Mouse (Mus musculus) adrenal gland, adult 10 weeks (tissue): ENCODE measurements around the gene Casp8ap2. TPM values are rescaled to one million over a fixed set of nuclear protein-coding genes. Genes with fewer than 3 reads are reported as not detected.

Experiments used
- polyA plus RNA-seq: library from polyadenylated mRNA; stranded (reverse); fragments of 350-450 nt; fragmentation: Illumina TruSeq; extraction: RNeasy Lipid Tissue Mini Kit (QIAGEN cat#74804); gene quantifications from one replicate; pipeline ENCODE4 v1.2.3, GENCODE M21; 2014; ENCODE audit warnings: low read depth, low replicate concordance

Casp8ap2 gene
- polyA plus RNA-seq: 26.2 TPM

DNA sequence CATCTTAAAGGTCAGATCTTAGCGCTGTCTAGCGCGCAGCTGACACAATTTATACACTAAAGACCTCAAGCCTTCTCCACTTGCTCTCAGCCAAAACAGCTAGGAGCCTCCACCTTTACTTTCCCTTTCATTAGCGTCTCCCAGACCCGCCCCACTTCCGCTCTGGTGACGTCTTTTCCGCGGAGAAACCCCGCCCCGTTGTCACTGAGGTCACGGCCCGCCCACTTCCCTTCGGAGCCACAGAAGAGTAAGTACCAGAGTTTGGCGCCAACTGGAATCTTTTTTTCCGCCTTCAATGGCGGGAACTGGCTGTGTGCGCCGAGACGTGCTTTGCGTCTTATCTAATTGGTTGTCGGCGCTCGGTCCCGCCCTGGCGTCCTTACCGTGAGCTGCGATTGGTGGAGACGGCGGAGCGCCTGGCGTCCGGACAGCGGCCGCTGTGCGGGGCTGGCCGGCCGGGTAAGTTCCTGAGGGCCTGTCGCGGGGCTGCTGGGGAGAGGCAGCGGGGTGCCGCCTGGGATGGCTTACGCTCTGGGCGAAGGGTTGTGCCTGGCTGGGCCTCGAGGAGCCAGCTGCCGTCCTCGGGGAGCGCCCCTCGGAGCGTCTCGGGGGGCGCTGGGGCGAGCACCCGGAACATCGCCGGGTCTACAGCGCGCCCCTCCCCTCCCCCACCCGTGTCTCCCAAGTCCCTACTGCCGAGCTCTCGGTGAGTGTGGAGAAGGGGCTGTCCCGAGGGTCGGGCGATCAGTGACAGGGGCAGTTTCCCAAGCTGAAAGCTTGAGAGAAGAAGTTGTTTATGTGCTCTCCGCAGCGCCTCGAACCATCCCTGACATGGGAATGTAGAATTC is at the start of gene Casp8ap2:
Casp8ap2 (plus strand) TSS at position 418 of the 848 bp plus-strand sequence.

DNA sequence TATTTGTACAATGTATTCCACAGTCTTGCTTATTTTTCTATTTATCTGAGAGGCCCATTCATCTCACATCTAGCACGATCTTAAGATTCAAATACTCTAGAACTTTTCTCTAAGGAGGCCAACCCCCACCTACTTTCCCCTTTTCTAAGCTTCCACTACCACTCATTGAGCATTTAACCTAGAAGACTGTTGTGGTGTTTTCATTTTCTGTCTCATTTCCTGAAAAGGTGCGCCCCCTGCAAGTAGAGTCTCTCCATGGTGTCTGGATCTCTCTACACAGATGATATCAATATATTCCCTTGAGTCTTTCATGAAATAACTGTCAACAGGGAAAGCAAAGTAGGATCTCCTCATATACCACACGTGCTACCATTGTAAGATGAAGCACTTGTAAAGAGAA is 12.6 kb upstream of the Casp8ap2 start, which contains the start of gene Gja10:
Gja10 (minus strand) TSS at position 101 of the 400 bp plus-strand sequence.

DNA sequence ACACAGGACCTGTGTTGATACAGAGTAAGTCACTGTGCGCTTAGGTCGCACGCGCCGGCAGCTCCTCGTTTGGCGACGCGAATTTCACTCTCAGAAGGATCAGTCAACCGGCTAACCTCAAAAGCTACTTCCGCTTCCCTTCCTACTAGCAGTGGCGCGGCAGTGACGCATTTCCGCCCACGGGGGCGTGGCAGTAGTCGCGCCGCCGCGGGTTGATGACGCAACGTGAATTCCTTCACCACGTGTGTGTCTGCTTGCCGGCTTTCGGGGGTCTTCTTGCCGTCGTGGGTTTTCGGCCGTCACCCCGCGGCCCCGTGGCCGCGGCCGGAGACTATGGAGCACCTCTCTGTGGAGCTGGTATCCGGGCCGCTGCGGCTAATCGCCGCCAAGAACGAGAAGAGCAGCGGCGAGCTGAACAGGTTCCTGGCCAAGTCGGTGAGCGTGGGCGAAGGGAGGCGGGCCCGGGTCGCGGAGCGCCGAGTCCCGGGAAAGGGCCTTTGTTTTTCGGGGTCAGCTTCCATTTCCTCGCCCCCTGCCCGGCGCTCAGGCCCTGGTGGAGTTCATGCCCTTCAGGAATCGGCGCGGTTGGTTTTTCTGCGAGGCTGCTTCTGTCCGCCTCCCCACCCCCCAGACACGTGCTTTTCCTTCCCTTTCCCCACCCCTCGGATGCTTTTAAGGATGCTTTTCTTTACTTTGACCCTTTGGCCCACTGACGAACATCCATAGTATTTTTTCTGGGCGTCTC is 41.8 kb downstream of the Casp8ap2 start, which contains the start of gene Mdn1:
Mdn1 (plus strand) TSS at position 202 of the 745 bp plus-strand sequence.

Other genes with a start within 250 kb of the Casp8ap2 start
- gene Gja10, start 12.7 kb upstream of the Casp8ap2 start, polyA plus RNA-seq: not detected
- 26.4 TPM for gene Mdn1, start 41.7 kb downstream of the Casp8ap2 start, polyA plus RNA-seq
- 134 TPM for gene Lyrm2, start 184.8 kb downstream of the Casp8ap2 start, polyA plus RNA-seq